Mouse (Mus musculus): ENCODE results near the gene Lin52. TPM values are rescaled to one million over a fixed set of nuclear protein-coding genes. Genes with fewer than 3 reads are reported as not detected.

Lin52 gene
- polyA plus RNA-seq, 1 experiment from 2014 or later: 14.7 TPM

GRCm38 (mm10) chr12:84581285-84581684, 130.1 kb downstream of the Lin52 start:
- Histone ChIP-seq H3K4me2 (ENCODE audit: low read length) (no peak overlapping the region), H3K4me1 (ENCODE audit: control insufficient read depth in 2 of 2, insufficient read depth in 2 of 2, low read length in 2 of 2) (no peaks in the 10 kb centered on the region; a peak in 1 of 4 replicates), H3K27ac (replicated peaks in 1 of 2; ENCODE audit: control insufficient read depth in 1 of 2, insufficient read depth in 1 of 2, low read depth in 2 of 2, low read length in 2 of 2) (no peak overlapping the region), H3K27me3 (ENCODE audit: control insufficient read depth, insufficient read depth, low read length) (peaks cover 6% of the 10 kb centered on the region), H3K4me3 (ENCODE audit: control insufficient read depth in 1 of 2, insufficient read depth in 1 of 2, low read depth in 1 of 2, low read length in 2 of 2) (no peak overlapping the region), H3K9me3 (ENCODE audit: control insufficient read depth, low read length) (no peaks in the 10 kb centered on the region), H3K9ac (ENCODE audit: low read length) (no peak overlapping the region), H3K36me3 (ENCODE audit: control insufficient read depth, insufficient read depth, low read length) (no peaks in the 10 kb centered on the region)
- no peak for ATAC-seq (ENCODE audit: insufficient number of reproducible peaks, insufficient read depth, low FRiP score, low read depth)
- 90% methylated on average over 2 of the region's 2 CpGs for WGBS

GRCm38 (mm10) chr12:84589825-84590761, 138.9 kb downstream of the Lin52 start:
- WGBS: 1% methylated on average over 54 of the region's 54 CpGs
- no peak for ATAC-seq (ENCODE audit: insufficient number of reproducible peaks, insufficient read depth, low FRiP score, low read depth)
- Histone ChIP-seq H3K27me3 (ENCODE audit: control insufficient read depth, insufficient read depth, low read length) (no peaks in the 10 kb centered on the region), H3K4me3 (ENCODE audit: control insufficient read depth in 1 of 2, insufficient read depth in 1 of 2, low read depth in 1 of 2, low read length in 2 of 2) (peak overlapping the region; percentile 50 to 60), H3K4me1 (ENCODE audit: control insufficient read depth in 2 of 2, insufficient read depth in 2 of 2, low read length in 2 of 2) (peaks cover 0 to 2% of the 10 kb centered on the region in 2 experiments; a peak in 1 of 4 replicates), H3K4me2 (ENCODE audit: low read length) (peak overlapping the region; percentile 100), H3K9ac (ENCODE audit: low read length) (peak overlapping the region; percentile 74), H3K36me3 (ENCODE audit: control insufficient read depth, insufficient read depth, low read length) (no peaks in the 10 kb centered on the region), H3K27ac (replicated peaks in 1 of 2; ENCODE audit: control insufficient read depth in 1 of 2, insufficient read depth in 1 of 2, low read depth in 2 of 2, low read length in 2 of 2) (no peak overlapping the region), H3K9me3 (ENCODE audit: control insufficient read depth, low read length) (no peaks in the 10 kb centered on the region)

Other genes starting within 250 kb of the Lin52 start
- gene Elmsan1, start 232.5 kb upstream of the Lin52 start, polyA plus RNA-seq (2014; fragmentation: Nextera tagmentation; extraction: Ambion mirVana): 7.1 and 7.4 TPM in 2 replicates
- gene Ptgr2, start 166.2 kb upstream of the Lin52 start, polyA plus RNA-seq (2014; fragmentation: Nextera tagmentation; extraction: Ambion mirVana): 79.0 and 92.4 TPM in 2 replicates
- gene Zfp410, start 134.6 kb upstream of the Lin52 start, polyA plus RNA-seq (2014; fragmentation: Nextera tagmentation; extraction: Ambion mirVana): 53.1 and 55.4 TPM in 2 replicates
- gene Coq6, start 89.8 kb upstream of the Lin52 start, polyA plus RNA-seq (2014; fragmentation: Nextera tagmentation; extraction: Ambion mirVana): 80.0 and 80.7 TPM in 2 replicates
- gene Fam161b, start 89.6 kb upstream of the Lin52 start, polyA plus RNA-seq (2014; fragmentation: Nextera tagmentation; extraction: Ambion mirVana): 5.3 and 6.3 TPM in 2 replicates
- gene Entpd5, start 42.4 kb upstream of the Lin52 start, polyA plus RNA-seq (2014; fragmentation: Nextera tagmentation; extraction: Ambion mirVana): 33.2 and 37.9 TPM in 2 replicates
- 1.7 and 1.8 TPM in 2 replicates for gene Bbof1, start 42.4 kb upstream of the Lin52 start, polyA plus RNA-seq (2014; fragmentation: Nextera tagmentation; extraction: Ambion mirVana)
- gene Rnf113a2, start 34.2 kb upstream of the Lin52 start, polyA plus RNA-seq (2014; fragmentation: Nextera tagmentation; extraction: Ambion mirVana): 19.1 and 20.3 TPM in 2 replicates
- gene Aldh6a1, start 418 bp upstream of the Lin52 start, polyA plus RNA-seq (2014; fragmentation: Nextera tagmentation; extraction: Ambion mirVana): 60.5 and 62.6 TPM in 2 replicates
- gene Vsx2, start 118.3 kb downstream of the Lin52 start, polyA plus RNA-seq (2014; fragmentation: Nextera tagmentation; extraction: Ambion mirVana): not detected in 2 replicates
- gene Abcd4, start 166.0 kb downstream of the Lin52 start, polyA plus RNA-seq (2014; fragmentation: Nextera tagmentation; extraction: Ambion mirVana): 8.5 and 9.7 TPM in 2 replicates
- not detected in 2 replicates for gene Vrtn, start 189.6 kb downstream of the Lin52 start, polyA plus RNA-seq (2014; fragmentation: Nextera tagmentation; extraction: Ambion mirVana)
- gene Syndig1l, start 247.4 kb downstream of the Lin52 start, polyA plus RNA-seq (2014; fragmentation: Nextera tagmentation; extraction: Ambion mirVana): not detected in 2 replicates